Mouse (Mus musculus) fat pad, adult 2 months (tissue): ENCODE data around the gene Myb.

ENCODE experiments used
- DNase-seq: peaks from one replicate; pipeline ENCODE4 v3.0.0-alpha.2; 2011; ENCODE audit warnings: low read depth, low spot score; ENCODE audit errors: extremely low read depth

The Myb gene

GRCm38 (mm10) chr10:21135297-21135696 is 25.5 kb downstream of the Myb start:
- no peak for DNase-seq

GRCm38 (mm10) chr10:21130901-21131493 is 29.8 kb downstream of the Myb start:
- DNase-seq = no peak

DNA sequence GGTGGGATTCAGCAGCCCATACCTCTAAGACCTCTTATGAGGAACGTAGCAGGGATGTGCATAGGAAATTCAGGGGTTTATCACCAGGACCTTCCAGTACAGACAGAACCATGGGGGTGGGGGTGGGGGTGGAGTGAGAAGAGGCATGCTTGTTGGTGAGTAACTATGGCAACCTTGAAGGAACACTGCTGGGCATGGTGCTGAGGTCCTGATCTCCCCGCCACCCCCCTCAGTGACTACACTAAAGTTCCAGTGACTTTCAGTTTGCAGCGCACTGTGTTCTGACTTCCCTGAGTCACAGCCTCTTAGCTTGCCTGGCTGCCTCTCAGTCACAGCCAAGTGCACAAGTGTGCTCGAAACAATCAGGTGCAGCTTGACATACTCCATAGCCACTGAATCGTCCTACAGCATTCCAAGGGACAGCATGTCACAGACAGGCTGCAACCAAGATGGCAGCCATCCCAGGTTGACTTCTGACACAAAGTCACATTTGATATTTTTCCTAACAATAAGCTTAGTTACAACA is 32.6 kb downstream of the Myb start:
- DNase-seq = no peak

- DNase-seq = no peak
Observed at GRCm38 (mm10) chr10:21118341-21118740, 42.4 kb downstream of the Myb start.

GRCm38 (mm10) chr10:21114459-21114858 is 46.3 kb downstream of the Myb start:
- no peak for DNase-seq

DNA sequence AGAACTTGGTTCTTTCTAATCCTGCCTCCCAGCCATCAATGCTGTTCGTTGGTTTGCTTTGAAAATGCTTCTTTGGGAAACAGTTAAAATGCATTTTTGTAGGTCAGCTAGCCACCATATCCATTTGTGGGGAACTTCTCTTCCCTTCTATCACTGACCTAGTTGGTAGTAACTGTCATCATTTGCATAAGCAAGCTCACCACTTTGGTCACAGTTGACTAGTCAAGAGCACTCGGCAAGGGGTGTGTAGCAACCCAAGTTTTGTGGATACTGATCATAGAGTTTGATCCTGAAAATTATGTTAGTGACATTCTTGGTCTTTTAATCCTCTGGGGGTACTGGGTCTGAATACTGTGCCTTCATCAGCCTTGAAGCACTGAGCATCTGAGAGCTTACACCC is 48.1 kb downstream of the Myb start:
- no peak for DNase-seq

GRCm38 (mm10) chr10:21109337-21110056 is 51.3 kb downstream of the Myb start:
- no peak for DNase-seq

GRCm38 (mm10) chr10:21108796-21109195 is 52.0 kb downstream of the Myb start:
- no peak for DNase-seq

- DNase-seq = no peak
Observed at GRCm38 (mm10) chr10:21108182-21108581, 52.6 kb downstream of the Myb start.

- DNase-seq = no peak
Observed at GRCm38 (mm10) chr10:21105206-21105605, 55.6 kb downstream of the Myb start.

- DNase-seq = no peak
Observed at GRCm38 (mm10) chr10:21102689-21103088, 58.1 kb downstream of the Myb start.

DNA sequence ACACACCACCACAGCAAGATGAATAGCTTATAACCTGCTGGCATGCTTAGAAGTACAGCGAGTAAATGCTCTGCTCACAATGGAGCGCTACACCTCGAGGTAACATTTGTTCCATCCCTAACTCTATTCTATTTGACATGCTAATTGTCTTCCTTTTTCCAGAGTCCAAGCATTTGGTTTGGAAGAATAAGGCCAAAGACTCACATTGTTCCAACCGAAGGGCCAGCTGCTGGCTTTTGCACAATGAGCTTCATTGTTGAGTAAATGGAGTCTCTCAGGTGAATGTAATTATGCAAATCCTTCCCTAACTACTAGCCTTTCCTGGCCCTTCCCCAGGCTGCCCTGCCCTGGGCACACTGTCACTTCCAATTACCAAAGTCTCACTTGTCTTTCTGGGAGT is 58.8 kb downstream of the Myb start:
- peak; percentile 40 for DNase-seq

DNA sequence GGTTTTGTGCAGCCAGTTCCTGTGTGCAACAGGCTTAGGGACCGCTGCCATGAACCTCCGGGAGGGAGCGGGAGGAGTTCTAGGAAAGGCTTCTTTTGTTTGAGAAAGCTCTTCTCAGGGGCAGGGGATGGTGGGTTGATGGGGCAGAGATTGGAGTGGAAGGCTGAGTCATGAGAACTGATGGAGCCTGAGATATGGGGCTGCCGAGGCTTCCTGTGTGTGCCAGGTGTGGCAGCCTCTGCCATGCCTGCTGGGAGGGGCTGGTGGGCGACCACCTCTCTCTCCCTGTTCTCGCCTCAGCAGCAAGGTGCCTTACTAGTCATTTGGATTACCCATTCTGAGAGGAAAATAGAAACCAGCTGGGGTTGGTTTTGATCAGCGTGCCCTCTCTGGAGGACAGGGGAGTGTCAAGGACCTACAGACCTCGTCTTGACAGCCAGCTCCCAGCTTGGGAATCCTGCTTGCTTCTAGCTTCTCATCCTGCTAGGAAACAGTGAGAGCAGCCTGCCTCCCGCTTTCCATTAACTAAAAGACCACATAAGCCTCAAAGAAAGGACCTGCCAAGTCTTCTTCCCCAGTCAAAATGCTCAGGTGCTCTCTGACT is 60.0 kb downstream of the Myb start:
- no peak for DNase-seq

- DNase-seq = no peak
Observed at GRCm38 (mm10) chr10:21099515-21099914, 61.3 kb downstream of the Myb start.

DNA sequence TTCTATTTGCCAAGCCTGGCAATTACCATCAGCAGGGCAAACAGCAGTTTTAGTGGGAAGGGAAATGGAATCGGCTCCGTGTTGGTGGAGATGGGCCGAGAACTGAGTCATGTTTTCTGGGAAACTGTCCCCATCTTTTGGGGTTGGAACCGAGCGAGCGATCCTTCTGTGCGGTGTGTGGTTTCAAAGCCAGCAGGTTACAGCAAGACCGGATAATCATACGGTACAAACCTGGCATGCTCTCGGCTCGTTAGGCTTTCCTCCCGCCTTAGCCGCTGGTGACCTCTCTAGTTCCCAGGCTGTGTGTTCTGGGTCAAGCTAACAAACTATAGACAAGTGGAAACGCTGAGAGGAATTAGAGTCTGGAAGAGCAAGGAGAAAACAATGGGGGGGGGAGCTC is 65.2 kb downstream of the Myb start:
- DNase-seq = no peak

DNA sequence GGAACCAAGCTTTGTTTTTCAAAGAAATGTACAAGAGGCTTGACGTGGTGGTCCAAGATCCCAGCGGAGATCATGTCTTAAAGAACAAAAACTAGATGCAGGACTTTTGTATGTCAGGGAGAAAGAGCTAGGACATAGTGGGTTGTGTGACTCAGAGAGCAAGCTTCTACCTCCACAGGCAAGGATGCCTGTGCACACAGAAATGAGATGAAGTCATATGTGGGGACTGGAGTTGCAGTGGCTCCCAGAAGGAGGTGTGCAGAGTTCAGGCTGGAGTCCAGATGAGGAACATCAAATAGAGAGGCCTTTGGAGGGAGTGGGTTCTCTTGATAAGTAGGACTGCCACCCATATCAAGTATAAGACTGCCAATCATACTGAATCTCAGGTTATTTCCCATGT is 65.9 kb downstream of the Myb start:
- no peak for DNase-seq

- no peak for DNase-seq
Observed at GRCm38 (mm10) chr10:21093301-21093700, 67.5 kb downstream of the Myb start.

- DNase-seq = no peak
Observed at GRCm38 (mm10) chr10:21092501-21093270, 68.1 kb downstream of the Myb start.

DNA sequence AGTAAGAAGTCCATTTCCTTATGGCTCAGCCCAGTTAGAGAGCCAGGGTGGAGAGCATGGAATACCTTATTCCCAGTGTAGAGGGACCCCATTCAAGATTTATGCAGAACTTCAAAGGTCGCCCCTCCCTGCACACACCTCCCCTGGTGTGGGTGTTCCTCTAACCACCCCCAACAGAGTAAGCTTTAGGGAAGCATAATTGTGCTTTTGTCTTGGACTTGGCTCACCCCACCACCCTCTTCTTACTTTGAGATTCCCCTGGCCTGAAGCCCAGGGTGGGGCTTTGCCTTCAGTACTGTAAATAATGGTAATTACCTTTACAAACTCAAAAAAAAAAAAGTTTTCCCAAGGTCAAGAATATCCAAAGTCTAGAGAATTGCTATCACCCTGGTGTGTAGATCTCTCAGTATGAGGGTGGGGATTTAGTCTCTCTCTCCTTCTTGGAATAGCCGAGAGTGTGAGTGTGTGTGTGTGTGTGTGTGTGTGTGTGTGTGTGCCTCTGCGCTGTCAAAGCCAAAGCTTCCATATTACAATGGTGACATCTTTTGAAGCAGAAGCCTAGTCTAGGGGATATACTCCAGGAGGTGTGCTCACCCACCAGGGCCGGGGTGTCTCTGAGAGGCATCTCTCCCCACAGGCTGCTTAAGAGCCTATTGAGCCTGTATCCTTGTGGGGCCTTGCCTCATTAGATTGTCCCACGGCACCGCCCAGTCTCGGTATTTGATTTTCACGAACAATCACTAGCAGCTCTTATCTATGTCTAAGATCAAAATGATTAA is 69.7 kb downstream of the Myb start:
- no peak for DNase-seq

- no peak for DNase-seq
Observed at GRCm38 (mm10) chr10:21089541-21089940, 71.2 kb downstream of the Myb start.
